Mouse (Mus musculus) MEL (cell line): ENCODE results near the gene Arid1a. TPM values are rescaled to one million over a fixed set of nuclear protein-coding genes. Genes with fewer than 3 reads are reported as not detected.

ENCODE experiments used
- DNase-seq: peaks from one replicate; pipeline ENCODE4 v3.0.0; 2011; ENCODE audit warnings: low read depth, low spot score
- H3K27ac ChIP-seq: 2 replicates; pipeline ENCODE4 v1.5.1; 2012; ENCODE audit warnings: low read depth, mild to moderate bottlenecking, control low read depth, low read length, moderate library complexity; ENCODE audit not compliant: control insufficient read depth
- H3K27me3 ChIP-seq, 2 experiments: fragments of 150-350 bp in 1 of 2; sonication (generic) in 1 of 2; 2 replicates each; pipeline ENCODE4 v1.6.1; 2012; ENCODE audit warnings: low read length in 2 of 2, mild to moderate bottlenecking in 2 of 2, improper control_type of control experiment in 1 of 2, moderate library complexity in 1 of 2; ENCODE audit not compliant: insufficient read depth in 2 of 2, control insufficient read depth in 1 of 2
- H3K36me3 ChIP-seq, 2 experiments: 2 replicates each; pipeline ENCODE4 v1.6.1; 2012 to 2014; ENCODE audit warnings: low read length in 2 of 2, improper control_type of control experiment in 1 of 2, inconsistent platforms in 1 of 2, mild to moderate bottlenecking in 1 of 2; ENCODE audit not compliant: insufficient read depth in 2 of 2, control insufficient read depth in 1 of 2
- H3K4me1 ChIP-seq, 2 experiments: fragments of 150-350 bp in 1 of 2; sonication (generic) in 1 of 2; 2 replicates each; pipeline ENCODE4 v1.6.1; 2012; ENCODE audit warnings: low read length in 2 of 2, improper control_type of control experiment in 1 of 2, mild to moderate bottlenecking in 1 of 2; ENCODE audit not compliant: insufficient read depth in 2 of 2, control insufficient read depth in 1 of 2
- H3K4me3 ChIP-seq, 2 experiments: fragments of 150-350 bp in 1 of 2; sonication (generic) in 1 of 2; 2 replicates each; pipeline ENCODE4 v1.5.1; 2012; ENCODE audit warnings: low read depth in 2 of 2, low read length in 2 of 2, mild to moderate bottlenecking in 2 of 2, moderate library complexity in 2 of 2, control low read depth in 1 of 2, improper control_type of control experiment in 1 of 2; ENCODE audit not compliant: control insufficient read depth in 1 of 2, insufficient read depth in 1 of 2
- H3K79me2 ChIP-seq: 2 replicates; pipeline ENCODE4 v1.6.1; 2012; ENCODE audit warnings: mild to moderate bottlenecking, low read length, moderate library complexity; ENCODE audit not compliant: control insufficient read depth, poor library complexity, insufficient read depth
- H3K9ac ChIP-seq: 2 replicates; pipeline ENCODE4 v1.6.1; 2012; ENCODE audit warnings: low read depth, mild to moderate bottlenecking, control low read depth, low read length, moderate library complexity; ENCODE audit not compliant: control insufficient read depth, poor library complexity, severe bottlenecking
- H3K9me3 ChIP-seq: fragments of 150-350 bp; sonication (generic); replicated peaks from 2 replicates; pipeline ENCODE4 v1.6.1; 2012; ENCODE audit warnings: mild to moderate bottlenecking, low read length, improper control_type of control experiment, moderate library complexity; ENCODE audit not compliant: insufficient read depth
- GATA1 ChIP-seq: IDR thresholded peaks from 2 replicates; pipeline ENCODE4 v1.6.1; 2011; ENCODE audit warnings: low read depth, low read length, improper control_type of control experiment
- HCFC1 ChIP-seq: IDR thresholded peaks from 2 replicates; pipeline ENCODE4 v1.6.1; 2012; ENCODE audit warnings: low read depth, mild to moderate bottlenecking, inconsistent platforms, low read length, improper control_type of control experiment, moderate library complexity
- JUND ChIP-seq: IDR thresholded peaks from 2 replicates; pipeline ENCODE4 v1.6.1; 2011; ENCODE audit warnings: low read depth, mild to moderate bottlenecking, improper control_type of control experiment, low read length
- MAX ChIP-seq: IDR thresholded peaks from 2 replicates; pipeline ENCODE4 v1.6.1; 2011; ENCODE audit warnings: low read length, improper control_type of control experiment
- MXI1 ChIP-seq: IDR thresholded peaks from 2 replicates; pipeline ENCODE4 v1.6.1; 2011; ENCODE audit warnings: mild to moderate bottlenecking, low read depth, low read length, improper control_type of control experiment
- MYB ChIP-seq: IDR thresholded peaks from 2 replicates; pipeline ENCODE4 v1.6.1; 2011; ENCODE audit warnings: mild to moderate bottlenecking, low read depth, low read length, improper control_type of control experiment
- MYC ChIP-seq: IDR thresholded peaks from 2 replicates; pipeline ENCODE4 v1.6.1; 2011; ENCODE audit warnings: low read depth, mild to moderate bottlenecking, low read length, improper control_type of control experiment, moderate library complexity
- NRF1 ChIP-seq: IDR thresholded peaks from 2 replicates; pipeline ENCODE4 v1.6.1; 2014; ENCODE audit warnings: low read depth, mild to moderate bottlenecking, inconsistent platforms, low read length, improper control_type of control experiment, moderate library complexity; ENCODE audit not compliant: poor library complexity, insufficient read depth, severe bottlenecking
- POLR2A ChIP-seq, 2 experiments: IDR thresholded peaks; 2 replicates each; pipeline ENCODE4 v1.6.1; 2011 to 2012; ENCODE audit warnings: low read length in 2 of 2, mild to moderate bottlenecking in 2 of 2, control low read depth in 1 of 2, improper control_type of control experiment in 1 of 2, low read depth in 1 of 2, moderate library complexity in 1 of 2; ENCODE audit not compliant: control insufficient read depth in 1 of 2, insufficient read depth in 1 of 2, poor library complexity in 1 of 2
- RAD21 ChIP-seq: IDR thresholded peaks from 2 replicates; pipeline ENCODE4 v1.6.1; 2011; ENCODE audit warnings: mild to moderate bottlenecking, low read depth, low read length, improper control_type of control experiment
- SIN3A ChIP-seq: IDR thresholded peaks from 2 replicates; pipeline ENCODE4 v1.6.1; 2012; ENCODE audit warnings: low read length, improper control_type of control experiment, inconsistent platforms
- TBP ChIP-seq: IDR thresholded peaks from 2 replicates; pipeline ENCODE4 v1.8.0; 2011; ENCODE audit warnings: low read depth, low read length, improper control_type of control experiment
- TCF12 ChIP-seq: IDR thresholded peaks from 2 replicates; pipeline ENCODE4 v1.6.1; 2014; ENCODE audit warnings: low read depth, mild to moderate bottlenecking, inconsistent platforms, low read length, improper control_type of control experiment, moderate library complexity
- USF2 ChIP-seq, 2 experiments: IDR thresholded peaks; 2 replicates each; pipeline ENCODE4 v1.6.1; 2011 to 2012; ENCODE audit warnings: improper control_type of control experiment in 2 of 2, low read length in 2 of 2, borderline replicate concordance in 1 of 2, inconsistent platforms in 1 of 2, low read depth in 1 of 2, mild to moderate bottlenecking in 1 of 2; ENCODE audit not compliant: insufficient read depth in 1 of 2
- ZC3H11A ChIP-seq: IDR thresholded peaks from 2 replicates; pipeline ENCODE4 v1.6.1; 2012; ENCODE audit warnings: low read depth, mild to moderate bottlenecking, inconsistent platforms, low read length, improper control_type of control experiment
- ZMIZ1 ChIP-seq: IDR thresholded peaks from 2 replicates; pipeline ENCODE4 v1.6.1; 2012; ENCODE audit warnings: low read depth, mild to moderate bottlenecking, inconsistent platforms, low read length, improper control_type of control experiment, moderate library complexity
- polyA plus RNA-seq, 2 experiments: library from polyadenylated mRNA; stranded (reverse) in 1 of 2; unstranded in 1 of 2; fragments of >175 nt in 1 of 2; fragments of >200 nt in 1 of 2; gene quantifications; 2 replicates each; pipeline versions ENCODE4 v1.2.1 to v1.2.4; 2012; ENCODE audit warnings: low replicate concordance in 2 of 2, low read depth in 1 of 2; ENCODE audit not compliant: insufficient read length in 2 of 2, insufficient read depth in 1 of 2, missing spikeins in 1 of 2
- total RNA-seq: library from RNA; depleted of rRNA; stranded (reverse); fragments of 300-350 nt; gene quantifications from 2 replicates; pipeline ENCODE4 v1.2.3, GENCODE M21; 2012

The Arid1a gene
- total and polyA plus RNA-seq, 3 experiments: 18.1 to 83.3 (median 70.6) TPM

DNA sequence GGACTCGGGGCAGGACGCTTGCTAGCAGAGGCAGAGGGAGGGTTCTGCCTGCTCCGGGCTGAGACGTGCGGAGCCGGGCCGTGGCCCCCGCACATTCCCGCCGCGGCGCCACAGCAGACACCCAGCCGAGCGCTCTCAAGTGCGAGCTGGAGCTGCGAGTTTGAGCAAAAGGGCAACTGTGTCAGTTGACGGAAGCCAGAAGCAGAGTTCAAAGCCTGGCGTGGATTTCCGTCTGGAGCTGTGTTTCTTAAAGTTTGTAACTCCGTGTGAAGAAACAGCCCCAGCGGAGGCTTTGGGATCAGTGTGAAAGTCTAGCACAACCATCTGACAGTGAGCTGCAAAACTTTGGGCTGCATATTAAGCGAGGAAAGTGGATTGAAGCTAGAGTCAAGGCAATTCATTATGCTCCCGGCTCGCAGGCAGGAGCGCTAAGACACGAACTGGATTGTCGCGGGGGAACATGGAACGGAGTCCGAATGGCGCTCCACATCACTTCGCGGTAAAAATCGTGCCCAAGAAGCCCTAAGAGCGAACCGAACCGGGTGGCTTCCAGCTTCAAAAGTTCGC, 783 bp upstream of the Arid1a start:
- H3K9ac ChIP-seq: peak overlapping the region; percentile 91
- H3K4me1 ChIP-seq: peaks cover 0 to 11% of the 10 kb centered on the region in 2 experiments; a peak in 2 of 4 replicates
- H3K79me2 ChIP-seq: peaks cover 37% of the 10 kb centered on the region
- peak overlapping the region; percentile 99 for H3K27ac ChIP-seq
- peaks cover 0 to 3% of the 10 kb centered on the region in 2 experiments; a peak in 2 of 4 replicates for H3K36me3 ChIP-seq
- peaks cover 0 to 3% of the 10 kb centered on the region in 2 experiments; a peak in 2 of 4 replicates for H3K27me3 ChIP-seq
- TF ChIP-seq MYB (no peak), POLR2A (IDR thresholded peaks at IDR 0.05; ENCODE audit: control insufficient read depth in 1 of 2, insufficient read depth in 1 of 2, low read depth in 1 of 2, low read length in 2 of 2, poor library complexity in 1 of 2) (peak; percentile 72 to 81), GATA1 (peak; percentile 46; the same call in 1 of the 2 replicates), ZMIZ1 (no peak), TBP (peak; percentile 94)
- DNase-seq: peak; percentile 97
- H3K9me3 ChIP-seq: no peaks in the 10 kb centered on the region
- H3K4me3 ChIP-seq: peak overlapping the region; percentile 36 to 54

DNA sequence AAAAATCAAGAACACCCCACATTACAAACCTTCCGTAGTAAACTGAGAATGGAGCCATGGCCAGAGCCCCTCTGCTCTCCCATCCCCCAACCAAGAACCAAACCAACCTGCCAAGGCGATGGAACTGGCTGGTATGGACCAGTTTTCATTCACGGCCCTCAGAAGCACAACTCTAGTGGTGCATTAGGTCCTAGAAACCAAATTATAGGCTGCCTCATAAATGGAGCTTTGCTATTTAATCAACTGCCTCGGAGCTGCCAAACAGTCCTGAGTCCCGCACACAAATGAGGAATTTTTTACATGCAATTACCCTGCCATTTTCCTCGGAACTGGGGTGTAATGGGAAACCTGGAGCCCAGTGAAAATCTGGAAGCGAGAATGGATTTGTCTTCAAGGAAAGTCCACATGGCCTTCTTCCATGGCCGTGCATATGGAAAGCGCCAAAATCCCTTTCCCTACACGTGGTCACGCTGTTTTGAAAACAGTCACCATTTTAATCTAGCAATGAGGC, 653 bp downstream of the Arid1a start:
- Histone ChIP-seq H3K9ac (peak overlapping the region; percentile 91), H3K4me3 (peak overlapping the region; percentile 45 to 54), H3K4me1 (peaks cover 0 to 11% of the 10 kb centered on the region in 2 experiments; a peak in 2 of 4 replicates), H3K27me3 (no peaks in the 10 kb centered on the region), H3K9me3 (no peaks in the 10 kb centered on the region), H3K79me2 (peaks cover 51% of the 10 kb centered on the region), H3K27ac (peak overlapping the region; percentile 99), H3K36me3 (peaks cover 3% of the 10 kb centered on the region in 2 experiments)
- peak; percentile 68 for DNase-seq
- TF ChIP-seq JUND (no peak), MAX (no peak), ZC3H11A (no peak), NRF1 (no peak), TCF12 (no peak), USF2 (IDR thresholded peaks at IDR 0.05; ENCODE audit: borderline replicate concordance in 1 of 2, insufficient read depth in 1 of 2, low read depth in 1 of 2, low read length in 2 of 2) (no peak), HCFC1 (no peak), SIN3A (no peak), MXI1 (no peak), RAD21 (no peak), MYC (no peak)
